In genomic region chr11:106355382-106356128, GRCm38 (mm10) we compare ENCODE assay signal across 10 mouse cellular contexts. TPM values are rescaled to one million over a fixed set of nuclear protein-coding genes. Genes with fewer than 3 reads are reported as not detected.
DNase-seq lines count a peak whose midpoint lies in the region; ATAC-seq and TF ChIP-seq lines count a peak whose summit lies in the region.
"Had no signal": no experiment of that assay in that cellular context is flagged by ENCODE, and none has a peak within 500 bp of the region (broad histone marks: within the 10 kb centered on the region; RNA-seq: fewer than 3 reads in every experiment).

No protein-coding gene starts in this region.

- DNase-seq in kidney, adult 2 months: peak; percentile 33
- no peak for DNase-seq in kidney, adult 11 months
- DNase-seq in adrenal gland, postnatal 14 days: peak; percentile 62
- peak; percentile 74 to 84 for DNase-seq in cerebellum, postnatal 25 days
- peak; percentile 43 for DNase-seq in lung, postnatal 14 days
- DNase-seq in hindbrain, embryonic 10.5 days (ENCODE audit: low spot score): no peak
- no peak for DNase-seq in midbrain, embryonic 11.5 days (ENCODE audit: low spot score, missing footprints)
- no peak for DNase-seq in spleen, postnatal 10 days (ENCODE audit: low spot score in 2 of 2)

- H3K9me3 ChIP-seq in hindbrain, embryonic 10.5 days: no peaks in the 10 kb centered on the region
- no peaks in the 10 kb centered on the region for H3K9me3 ChIP-seq in midbrain, embryonic 11.5 days (ENCODE audit: control insufficient read depth, low read length)

- ATAC-seq in midbrain, embryonic 11.5 days (ENCODE audit: low FRiP score): no peak
- ATAC-seq: hindbrain, postnatal 0 days had no signal

- H3K4me3 ChIP-seq in kidney, adult 2 months (ENCODE audit: insufficient read depth, low read depth, low read length): no peak overlapping the region
- H3K4me3 ChIP-seq in hindbrain, embryonic 10.5 days: no peak overlapping the region
- H3K4me3 ChIP-seq in midbrain, embryonic 11.5 days (ENCODE audit: low read depth, low read length): no peak overlapping the region

- WGBS in kidney, adult 2 months: 59% methylated on average over 19 of the region's 19 CpGs
- 74% methylated on average over 19 of the region's 19 CpGs for WGBS in hindbrain, embryonic 10.5 days
- WGBS in midbrain, embryonic 11.5 days: 75% methylated on average over 19 of the region's 19 CpGs

- H3K4me2 ChIP-seq in midbrain, embryonic 11.5 days: no peak overlapping the region

- TF ChIP-seq POLR2A in kidney, adult 2 months (IDR thresholded peaks at IDR 0.05; ENCODE audit: low read depth, low read length): no peak

- no peaks in the 10 kb centered on the region for H3K36me3 ChIP-seq in kidney, adult 2 months (ENCODE audit: control insufficient read depth, insufficient read depth, low read length)
- H3K36me3 ChIP-seq in hindbrain, embryonic 10.5 days: no peaks in the 10 kb centered on the region
- H3K36me3 ChIP-seq in midbrain, embryonic 11.5 days (ENCODE audit: control insufficient read depth, insufficient read depth, low read length): no peaks in the 10 kb centered on the region

- H3K27ac ChIP-seq in kidney, adult 2 months (ENCODE audit: insufficient read depth, low read depth, low read length): no peak overlapping the region
- no peak overlapping the region for H3K27ac ChIP-seq in hindbrain, embryonic 10.5 days
- no peak overlapping the region for H3K27ac ChIP-seq in midbrain, embryonic 11.5 days (ENCODE audit: low read depth, low read length)
- H3K27ac ChIP-seq: hindbrain, postnatal 0 days had no signal

- no peaks in the 10 kb centered on the region for H3K27me3 ChIP-seq in kidney, adult 2 months (replicated peaks; ENCODE audit: control insufficient read depth, insufficient read depth, low read length)
- H3K27me3 ChIP-seq in hindbrain, embryonic 10.5 days (ENCODE audit: insufficient read depth, poor library complexity, severe bottlenecking): no peaks in the 10 kb centered on the region
- no peaks in the 10 kb centered on the region for H3K27me3 ChIP-seq in midbrain, embryonic 11.5 days (ENCODE audit: control insufficient read depth, insufficient read depth, low read length)

- no peak for TF ChIP-seq CTCF in kidney, adult 2 months (conservative IDR thresholded peaks at IDR 0.05; ENCODE audit: insufficient read depth, insufficient read length, low read depth, low read length)

- H3K9ac ChIP-seq in midbrain, embryonic 11.5 days (ENCODE audit: low read length): no peak overlapping the region

- no peaks in the 10 kb centered on the region for H3K4me1 ChIP-seq in kidney, adult 2 months (ENCODE audit: control insufficient read depth, insufficient read depth, low read length)
- peaks cover 23% of the 10 kb centered on the region for H3K4me1 ChIP-seq in hindbrain, embryonic 10.5 days (replicated peaks)
- H3K4me1 ChIP-seq in midbrain, embryonic 11.5 days (ENCODE audit: control insufficient read depth, insufficient read depth, low read length): no peaks in the 10 kb centered on the region

RNA-seq across cellular contexts. Expression of gene Scn4a, which starts 2.5 kb away (rescaled TPM):
- polyA plus RNA-seq in kidney, adult 2 months (2012; rRNA removed): 0.11 and 1.9 TPM in 2 replicates
- 0.44 and 0.49 TPM in 2 replicates for total RNA-seq in adrenal gland, postnatal 14 days (2021)
- polyA plus RNA-seq in hindbrain, embryonic 10.5 days (2016; fragmentation: Nextera tagmentation; extraction: Ambion mirVana): 0.05 TPM in 2 replicates
- polyA plus RNA-seq in midbrain, embryonic 11.5 days (2014; fragmentation: Nextera tagmentation; extraction: Ambion mirVana): not detected in 2 replicates
- total RNA-seq: left cerebral cortex, postnatal 25 days had no signal

RNA-seq across cellular contexts. Expression of gene Prr29, which starts 9.7 kb away (rescaled TPM):
- polyA plus RNA-seq in kidney, adult 2 months (2012; rRNA removed): 0.12 and 0.58 TPM in 2 replicates
- total RNA-seq in adrenal gland, postnatal 14 days (2021): not detected in 2 replicates
- not detected in 2 replicates for polyA plus RNA-seq in hindbrain, embryonic 10.5 days (2016; fragmentation: Nextera tagmentation; extraction: Ambion mirVana)
- polyA plus RNA-seq in midbrain, embryonic 11.5 days (2014; fragmentation: Nextera tagmentation; extraction: Ambion mirVana): not detected in 2 replicates
- total RNA-seq: hindbrain, postnatal 0 days; left cerebral cortex, postnatal 25 days had no signal
- polyA plus RNA-seq: hindbrain, postnatal 0 days had no signal

RNA-seq across cellular contexts. Expression of gene Icam2, which starts 32.3 kb away (rescaled TPM):
- polyA plus RNA-seq in kidney, adult 2 months (2012; rRNA removed): 35.0 and 38.1 TPM in 2 replicates
- total RNA-seq in adrenal gland, postnatal 14 days (2021): 24.6 and 27.6 TPM in 2 replicates
- polyA plus RNA-seq in hindbrain, embryonic 10.5 days (2016; fragmentation: Nextera tagmentation; extraction: Ambion mirVana): 16.9 and 17.2 TPM in 2 replicates
- polyA plus RNA-seq in midbrain, embryonic 11.5 days (2014; fragmentation: Nextera tagmentation; extraction: Ambion mirVana): 15.8 and 16.9 TPM in 2 replicates

RNA-seq across cellular contexts. Expression of gene Cd79b, which starts 41.0 kb away (rescaled TPM):
- 2.7 and 17.9 TPM in 2 replicates for polyA plus RNA-seq in kidney, adult 2 months (2012; rRNA removed)
- total RNA-seq in adrenal gland, postnatal 14 days (2021): 5.5 and 33.1 TPM in 2 replicates
- polyA plus RNA-seq in hindbrain, embryonic 10.5 days (2016; fragmentation: Nextera tagmentation; extraction: Ambion mirVana): 0.90 and 2.0 TPM in 2 replicates
- polyA plus RNA-seq in midbrain, embryonic 11.5 days (2014; fragmentation: Nextera tagmentation; extraction: Ambion mirVana): 1.2 and 1.8 TPM in 2 replicates

RNA-seq across cellular contexts. Expression of gene Gh, which starts 53.9 kb away (rescaled TPM):
- polyA plus RNA-seq in kidney, adult 2 months (2012; rRNA removed): 0.16 TPM in 1 of 2 replicates, not detected in the other
- not detected in 2 replicates for total RNA-seq in adrenal gland, postnatal 14 days (2021)
- polyA plus RNA-seq in hindbrain, embryonic 10.5 days (2016; fragmentation: Nextera tagmentation; extraction: Ambion mirVana): not detected in 2 replicates
- not detected in 2 replicates for polyA plus RNA-seq in midbrain, embryonic 11.5 days (2014; fragmentation: Nextera tagmentation; extraction: Ambion mirVana)
- total RNA-seq: hindbrain, postnatal 0 days; left cerebral cortex, postnatal 25 days had no signal
- polyA plus RNA-seq: hindbrain, postnatal 0 days had no signal

Comparison
In these comparisons a context has a peak if more than half of its experiments do, and no peak if none do; other contexts are left out.
1. DNase-seq: peak in kidney, adult 2 months (single experiment), adrenal gland, postnatal 14 days (single experiment), cerebellum, postnatal 25 days (2 of 2) and lung, postnatal 14 days (single experiment); none in kidney, adult 11 months (single experiment), hindbrain, embryonic 10.5 days (single experiment), midbrain, embryonic 11.5 days (single experiment) and spleen, postnatal 10 days (0 of 2).